Mouse (Mus musculus) lung, postnatal 25 days (tissue): ENCODE results near the gene Gm20489.
A peak's percentile ranks its signal among the peaks of the same experiment; 100 is the strongest.

Experiments used
- DNase-seq: peaks from one replicate; pipeline ENCODE4 v3.0.0; 2022; ENCODE audit warnings: low spot score

Gm20489 gene

DNA sequence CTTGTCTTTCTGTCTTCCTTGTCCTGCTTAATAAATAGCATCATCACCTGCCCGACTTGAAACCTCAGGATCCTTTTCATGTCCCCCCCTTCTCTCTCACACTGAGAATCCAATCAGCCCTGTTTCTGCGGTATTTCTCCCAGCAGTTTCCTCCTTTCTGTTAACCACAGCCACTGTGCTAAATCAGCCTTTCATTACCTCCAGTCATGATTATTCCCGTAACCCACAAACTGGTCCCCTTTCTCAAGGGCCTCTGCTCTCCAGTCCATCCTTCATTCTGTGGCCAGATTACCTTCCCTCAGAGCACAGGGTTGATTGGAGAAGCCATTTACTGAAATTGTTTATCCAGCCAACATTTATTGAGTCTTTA lies at the start of gene Gm20489:
Gm20489 (minus strand) TSS at position 269 of the 370 bp plus-strand sequence.
- no peak for DNase-seq

- no peak for DNase-seq
Measured at GRCm38 (mm10) chrX:101313625-101314359, 45.0 kb upstream of the Gm20489 start.

DNA sequence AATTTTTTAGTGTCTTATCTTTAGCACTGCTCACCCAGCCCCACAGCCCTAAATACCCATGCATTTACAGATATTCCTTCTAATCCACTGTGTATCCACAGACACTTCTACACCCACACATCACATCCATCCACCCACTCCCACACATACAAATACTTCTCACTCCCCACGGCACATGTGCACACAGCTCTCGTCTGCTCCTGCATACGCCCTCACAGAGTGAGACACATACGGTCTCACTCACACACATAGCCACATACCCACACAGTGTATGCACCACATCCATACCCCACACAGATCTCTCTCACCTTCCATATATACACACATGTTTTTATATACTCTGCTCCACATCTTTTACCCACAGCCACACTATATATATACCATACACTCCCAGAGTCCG lies 40.5 kb upstream of the Gm20489 start:
- no peak for DNase-seq

- DNase-seq: no peak
Measured at GRCm38 (mm10) chrX:101304646-101305045, 35.8 kb upstream of the Gm20489 start.

DNA sequence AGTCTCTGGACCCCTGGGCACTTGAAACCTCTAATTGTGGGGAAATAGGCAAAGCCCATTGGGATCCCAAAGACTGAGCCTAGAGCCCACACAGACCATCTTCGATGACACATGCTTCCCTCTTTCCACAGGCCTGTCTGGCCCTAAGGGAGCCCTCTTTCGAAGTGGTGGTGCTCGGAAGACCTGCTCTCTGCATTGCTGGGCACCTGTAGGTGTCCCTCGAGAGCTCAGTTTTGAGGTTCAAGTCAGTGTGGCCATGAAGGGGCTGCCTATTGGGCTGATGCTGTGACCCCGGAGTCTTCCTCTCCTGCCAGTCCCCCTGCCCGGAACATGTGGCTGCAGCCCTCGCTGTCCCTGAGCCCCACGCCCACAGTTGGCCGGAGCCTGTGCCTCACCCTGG lies 32.8 kb upstream of the Gm20489 start:
- DNase-seq: no peak

DNA sequence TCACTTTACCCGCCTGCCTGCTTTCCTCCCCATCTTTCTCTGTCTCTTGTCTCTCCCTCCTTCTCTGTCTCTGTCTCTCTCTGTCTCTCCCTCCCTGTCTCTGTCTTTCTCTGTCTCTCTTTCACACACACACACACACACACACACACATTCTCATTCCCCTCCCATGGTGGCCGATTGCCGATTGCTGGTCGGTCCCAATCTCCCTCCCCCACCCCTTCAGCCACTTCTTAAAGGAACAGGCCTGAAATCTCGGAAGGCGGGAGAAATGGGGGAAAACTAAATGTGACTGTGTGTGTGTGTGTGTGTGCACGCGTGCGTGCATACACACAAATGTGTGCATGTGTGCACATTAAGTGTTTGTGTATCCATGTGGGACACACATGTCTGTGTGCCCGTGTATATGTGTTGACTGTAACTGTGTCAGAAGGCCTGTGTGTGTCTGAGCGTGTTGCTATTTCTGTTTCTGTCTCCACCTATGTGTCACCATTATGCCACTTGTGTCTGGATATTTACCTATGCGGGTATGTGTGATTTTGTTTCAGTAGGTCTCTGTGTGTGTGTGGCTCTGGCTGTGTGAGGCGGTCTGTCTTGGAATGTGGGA lies 31.7 kb upstream of the Gm20489 start:
- DNase-seq: no peak

GRCm38 (mm10) chrX:101299473-101300426 lies 30.9 kb upstream of the Gm20489 start:
- no peak for DNase-seq

GRCm38 (mm10) chrX:101299055-101299454 lies 30.2 kb upstream of the Gm20489 start, which contains the start of gene Nlgn3:
Gene Nlgn3 (plus strand): TSS chrX:101299168.
- DNase-seq: no peak

DNA sequence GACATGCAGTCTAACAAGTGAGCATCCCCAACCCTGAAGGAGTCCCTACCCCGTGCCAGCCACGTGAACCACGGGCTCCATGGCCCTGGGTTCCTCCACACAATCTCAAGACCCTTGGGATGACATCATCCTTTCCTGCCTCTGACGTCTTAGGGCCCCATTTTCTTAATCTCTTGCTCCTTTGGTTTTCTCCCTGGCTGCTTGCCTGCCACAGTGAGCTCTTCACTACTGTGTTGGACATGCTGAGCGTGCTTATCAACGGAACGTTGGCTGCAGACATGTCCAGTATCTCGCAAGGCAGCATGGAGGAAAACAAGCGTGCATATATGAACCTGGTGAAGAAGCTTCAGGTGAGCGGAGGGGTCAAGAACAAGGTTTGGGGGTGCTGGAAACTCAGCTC lies 21.3 kb upstream of the Gm20489 start:
- no peak for DNase-seq

GRCm38 (mm10) chrX:101289037-101289436 lies 20.2 kb upstream of the Gm20489 start:
- no peak for DNase-seq

DNA sequence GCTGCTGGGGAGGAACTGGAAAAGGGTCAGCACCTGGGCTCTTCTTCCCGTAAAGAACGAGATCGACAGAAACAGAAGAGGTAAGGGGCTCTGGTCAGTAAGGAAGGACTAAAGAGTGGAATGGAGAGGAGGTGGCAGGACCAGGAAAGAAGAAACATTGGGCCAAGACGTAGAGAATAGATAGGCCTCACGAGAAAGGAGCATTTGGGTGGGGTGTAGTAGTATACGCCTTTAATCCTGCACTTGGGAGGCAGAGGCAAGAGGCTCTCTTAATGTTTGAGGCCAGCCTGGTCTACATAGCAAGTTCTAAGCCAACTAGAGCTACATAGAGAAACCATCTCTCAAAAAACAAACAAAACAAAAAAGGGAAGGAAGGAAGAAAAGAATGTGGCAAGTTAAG lies 19.6 kb upstream of the Gm20489 start:
- DNase-seq: no peak

DNA sequence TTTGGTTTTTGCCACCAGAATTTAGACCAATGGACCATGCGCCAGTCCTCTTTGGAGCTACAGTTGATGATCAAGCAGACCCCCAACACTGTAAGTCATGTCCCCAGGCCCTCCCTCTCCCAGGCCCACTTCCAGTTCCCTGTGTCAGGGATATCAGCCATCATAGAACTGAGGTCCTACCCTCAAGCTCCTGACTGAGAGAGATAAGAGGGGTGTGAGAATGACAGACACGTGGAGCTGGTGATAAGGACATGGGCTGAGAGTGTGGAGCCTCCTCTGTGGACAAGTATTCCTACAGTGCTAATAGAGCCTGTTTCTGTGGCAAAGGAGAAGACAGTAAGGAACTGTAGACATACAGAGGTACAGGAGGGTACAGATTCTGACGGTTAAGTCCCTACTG lies 18.7 kb upstream of the Gm20489 start:
- no peak for DNase-seq

DNA sequence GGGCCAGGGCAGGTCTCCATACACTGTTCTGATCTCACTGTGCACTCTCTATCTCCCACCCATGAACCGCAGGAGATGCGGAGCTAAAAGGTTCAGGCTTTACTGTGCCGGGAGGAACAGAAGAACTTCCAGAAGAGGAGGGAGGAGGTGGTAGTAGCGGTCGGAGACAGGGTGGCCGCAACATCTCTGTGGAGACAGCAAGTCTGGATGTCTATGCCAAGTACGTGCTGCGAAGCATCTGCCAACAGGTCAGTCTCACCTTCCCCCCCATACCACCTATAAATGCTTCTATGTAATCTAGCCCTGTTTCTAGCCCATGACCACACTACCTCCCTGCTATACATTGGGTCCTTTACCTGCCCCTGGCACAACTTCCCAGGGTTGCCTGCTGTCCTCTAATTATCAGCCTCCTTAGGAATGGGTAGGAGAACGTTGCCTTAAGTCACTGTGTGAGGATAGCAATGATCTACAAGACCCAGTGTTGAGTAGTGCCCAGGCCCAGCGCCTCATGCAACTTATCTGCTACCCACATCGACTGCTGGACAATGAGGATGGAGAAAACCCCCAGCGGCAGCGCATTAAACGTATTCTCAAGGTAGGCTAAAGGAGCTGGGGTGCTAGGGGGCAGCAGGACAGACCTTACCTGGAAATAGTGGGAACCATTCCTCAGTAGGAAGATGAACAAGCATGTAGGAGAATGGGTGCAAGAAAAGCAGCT lies 17.3 kb upstream of the Gm20489 start:
- DNase-seq: no peak

- DNase-seq: peak; percentile 57
Measured at GRCm38 (mm10) chrX:101285534-101285933, 16.7 kb upstream of the Gm20489 start.

- DNase-seq: no peak
Measured at GRCm38 (mm10) chrX:101282813-101283212, 14.0 kb upstream of the Gm20489 start.

GRCm38 (mm10) chrX:101273875-101274738 lies 5.3 kb upstream of the Gm20489 start, which contains the start of gene Med12:
Gene Med12 (plus strand): TSS chrX:101274030.
- peak; percentile 94 for DNase-seq

GRCm38 (mm10) chrX:101273410-101273809 lies 4.6 kb upstream of the Gm20489 start:
- DNase-seq: no peak

- DNase-seq: peak; percentile 55
Measured at GRCm38 (mm10) chrX:101268025-101268754, 633 bp downstream of the Gm20489 start, which contains the start of gene Il2rg. Gene Il2rg (minus strand): TSS chrX:101268255.

DNA sequence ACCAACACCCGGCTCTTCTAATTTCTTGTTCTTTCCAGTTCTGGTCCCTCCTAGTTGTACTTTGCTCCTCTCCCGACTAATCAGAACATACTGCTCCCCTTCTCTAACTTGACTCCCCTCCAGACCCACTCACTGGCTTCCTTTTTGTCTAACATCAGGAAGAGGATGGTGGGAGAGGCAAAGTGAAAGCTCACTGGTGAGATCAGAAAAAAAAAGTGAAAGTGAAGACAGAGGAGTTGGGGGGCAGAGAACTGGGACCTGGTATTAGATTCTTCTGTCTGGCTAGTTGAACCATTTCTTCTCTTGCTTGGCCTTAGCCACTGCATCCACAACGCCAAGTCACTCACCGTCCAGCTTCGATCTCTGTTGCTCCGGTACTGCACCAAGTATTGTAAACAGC lies 2.2 kb downstream of the Gm20489 start:
- DNase-seq: no peak

DNA sequence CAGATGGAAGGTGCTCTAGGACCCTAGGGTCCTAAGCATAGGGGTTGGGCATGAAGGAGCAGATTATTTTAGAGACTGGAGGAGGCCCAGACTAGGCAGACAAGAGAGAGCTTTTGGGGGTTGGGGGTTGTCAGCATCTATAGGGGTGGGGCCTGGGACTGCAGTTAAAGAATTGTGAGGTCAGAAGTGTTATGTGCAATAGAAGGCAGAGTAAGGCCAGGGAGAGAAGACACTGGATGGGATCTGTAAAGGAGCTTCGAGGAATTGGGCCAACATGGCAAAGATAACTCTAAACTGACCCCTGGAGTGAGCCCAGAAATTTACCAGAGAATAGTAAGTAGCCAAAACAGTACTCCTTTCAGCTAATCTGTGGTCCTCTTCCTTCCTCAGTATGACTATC lies 4.9 kb downstream of the Gm20489 start, which contains the start of gene Gm614:
Gm614 (minus strand) TSS at position 101 of the 400 bp plus-strand sequence.
- DNase-seq: no peak
